Comparison of ENCODE assay signal across 12 mouse cellular contexts in genomic region chr7:100854861-100855260, GRCm38 (mm10). TPM values are rescaled to one million over a fixed set of nuclear protein-coding genes. Genes with fewer than 3 reads are reported as not detected.
A peak's percentile ranks its signal among the peaks of the same experiment; 100 is the strongest.
DNase-seq lines count a peak whose midpoint lies in the region; ATAC-seq lines count a peak whose summit lies in the region.
"Had no signal": no experiment of that assay in that cellular context is flagged by ENCODE, and none has a peak within 500 bp of the region (broad histone marks: within the 10 kb centered on the region; RNA-seq: fewer than 3 reads in every experiment).

No protein-coding gene starts in this region.

- peak; percentile 66 for ATAC-seq in forebrain, embryonic 13.5 days
- ATAC-seq in forebrain, embryonic 12.5 days (ENCODE audit: low FRiP score): no peak
- ATAC-seq in embryonic facial prominence, embryonic 13.5 days (ENCODE audit: insufficient number of reproducible peaks, insufficient read depth, low FRiP score, low TSS enrichment, low read depth): no peak
- no peak for ATAC-seq in liver, embryonic 15.5 days (ENCODE audit: insufficient read depth)
- ATAC-seq: activated CD4-positive, CD25-positive, alpha-beta regulatory T cell, adult 4 months; inflammation-experienced regulatory T-cells, adult 6 months had no signal

- no peak overlapping the region for H3K4me3 ChIP-seq in forebrain, embryonic 13.5 days
- no peak overlapping the region for H3K4me3 ChIP-seq in forebrain, embryonic 12.5 days (replicated peaks)
- no peak overlapping the region for H3K4me3 ChIP-seq in embryonic facial prominence, embryonic 13.5 days
- H3K4me3 ChIP-seq in liver, embryonic 15.5 days (replicated peaks): peak overlapping the region; percentile 17
- H3K4me3 ChIP-seq: embryonic facial prominence, embryonic 15.5 days had no signal

- no peak overlapping the region for H3K27ac ChIP-seq in forebrain, embryonic 13.5 days
- H3K27ac ChIP-seq in forebrain, embryonic 12.5 days: no peak overlapping the region
- no peak overlapping the region for H3K27ac ChIP-seq in embryonic facial prominence, embryonic 13.5 days
- H3K27ac ChIP-seq in liver, embryonic 15.5 days (replicated peaks): peak overlapping the region; percentile 77

- no peak overlapping the region for H3K9ac ChIP-seq in forebrain, embryonic 13.5 days
- no peak overlapping the region for H3K9ac ChIP-seq in forebrain, embryonic 12.5 days
- H3K9ac ChIP-seq in embryonic facial prominence, embryonic 13.5 days: peak overlapping the region; percentile 40; the same call in 1 of the 2 replicates
- H3K9ac ChIP-seq in liver, embryonic 15.5 days: peak overlapping the region; percentile 26; the same call in 1 of the 2 replicates
- H3K9ac ChIP-seq: embryonic facial prominence, embryonic 15.5 days had no signal

- DNase-seq in left cerebral cortex, postnatal 4 days: peak; percentile 46
- no peak for DNase-seq in left cerebral cortex, postnatal 10 days (ENCODE audit: extremely low spot score in 1 of 2, low spot score in 2 of 2)
- DNase-seq in lung, adult 18-20 months: no peak
- DNase-seq in ovary, postnatal 36 days (ENCODE audit: low spot score): no peak
- DNase-seq: cerebellum, postnatal 36 days had no signal

- peaks cover 43% of the 10 kb centered on the region for H3K4me1 ChIP-seq in forebrain, embryonic 13.5 days
- H3K4me1 ChIP-seq in forebrain, embryonic 12.5 days: peaks cover 23% of the 10 kb centered on the region
- peaks cover 70% of the 10 kb centered on the region for H3K4me1 ChIP-seq in embryonic facial prominence, embryonic 13.5 days
- peaks cover 91% of the 10 kb centered on the region for H3K4me1 ChIP-seq in liver, embryonic 15.5 days (replicated peaks)

- no peaks in the 10 kb centered on the region for H3K27me3 ChIP-seq in forebrain, embryonic 13.5 days
- no peaks in the 10 kb centered on the region for H3K27me3 ChIP-seq in forebrain, embryonic 12.5 days
- no peaks in the 10 kb centered on the region for H3K27me3 ChIP-seq in embryonic facial prominence, embryonic 13.5 days
- H3K27me3 ChIP-seq in liver, embryonic 15.5 days: no peaks in the 10 kb centered on the region
- H3K27me3 ChIP-seq: embryonic facial prominence, embryonic 15.5 days had no signal

- intact Hi-C loops in left cerebral cortex, postnatal 4 days (cut with DNase I): no loop called here
- intact Hi-C loops in left cerebral cortex, postnatal 10 days (cut with DNase I): no loop called here

- H3K4me2 ChIP-seq in forebrain, embryonic 13.5 days: no peak overlapping the region
- H3K4me2 ChIP-seq in forebrain, embryonic 12.5 days: no peak overlapping the region
- H3K4me2 ChIP-seq in embryonic facial prominence, embryonic 13.5 days: no peak overlapping the region
- peak overlapping the region; percentile 41 for H3K4me2 ChIP-seq in liver, embryonic 15.5 days
- H3K4me2 ChIP-seq: embryonic facial prominence, embryonic 15.5 days had no signal

- H3K36me3 ChIP-seq in forebrain, embryonic 13.5 days (ENCODE audit: poor library complexity, severe bottlenecking): no peaks in the 10 kb centered on the region
- no peaks in the 10 kb centered on the region for H3K36me3 ChIP-seq in forebrain, embryonic 12.5 days (replicated peaks)
- H3K36me3 ChIP-seq in embryonic facial prominence, embryonic 13.5 days: no peaks in the 10 kb centered on the region
- peaks cover 82% of the 10 kb centered on the region for H3K36me3 ChIP-seq in liver, embryonic 15.5 days (replicated peaks)
- H3K36me3 ChIP-seq: embryonic facial prominence, embryonic 15.5 days had no signal

- no peaks in the 10 kb centered on the region for H3K9me3 ChIP-seq in forebrain, embryonic 13.5 days (replicated peaks)
- H3K9me3 ChIP-seq in forebrain, embryonic 12.5 days: no peaks in the 10 kb centered on the region
- H3K9me3 ChIP-seq in embryonic facial prominence, embryonic 13.5 days: no peaks in the 10 kb centered on the region
- H3K9me3 ChIP-seq in liver, embryonic 15.5 days (replicated peaks): no peaks in the 10 kb centered on the region
- H3K9me3 ChIP-seq: embryonic facial prominence, embryonic 15.5 days had no signal

- 45% methylated on average over 5 of the region's 5 CpGs for WGBS in forebrain, embryonic 13.5 days
- WGBS in forebrain, embryonic 12.5 days: 58% methylated on average over 5 of the region's 5 CpGs
- 67% methylated on average over 5 of the region's 5 CpGs for WGBS in embryonic facial prominence, embryonic 13.5 days
- WGBS in liver, embryonic 15.5 days (ENCODE audit: insufficient replicate concordance): 48% methylated on average over 5 of the region's 5 CpGs

RNA-seq across cellular contexts. Expression of gene Relt, which starts 8.4 kb away (rescaled TPM):
- 2.4 and 3.1 TPM in 2 replicates for polyA plus RNA-seq in forebrain, embryonic 13.5 days (2015; fragmentation: Nextera tagmentation; extraction: Ambion mirVana)
- 2.2 and 2.6 TPM in 2 replicates for polyA plus RNA-seq in forebrain, embryonic 12.5 days (2016; fragmentation: Nextera tagmentation; extraction: Ambion mirVana)
- 1 to 10 TPM; 6.3 to 7.4 TPM for total RNA-seq in left cerebral cortex, postnatal 4 days (2021)
- total RNA-seq in left cerebral cortex, postnatal 10 days (2021): 1 to 10 TPM; 9.0 to 9.4 TPM
- polyA plus RNA-seq in embryonic facial prominence, embryonic 13.5 days (2015; fragmentation: Nextera tagmentation; extraction: Ambion mirVana): 4.2 TPM in 2 replicates
- 17.4 and 21.4 TPM in 2 replicates for polyA plus RNA-seq in liver, embryonic 15.5 days (2015; fragmentation: Nextera tagmentation; extraction: Ambion mirVana)

Comparison
In these comparisons a context has a peak if more than half of its experiments do, and no peak if none do; other contexts are left out.
1. H3K9ac ChIP-seq: peak in embryonic facial prominence, embryonic 13.5 days (single experiment) and liver, embryonic 15.5 days (single experiment); none in forebrain, embryonic 13.5 days (single experiment) and forebrain, embryonic 12.5 days (single experiment).